Mouse (Mus musculus) forebrain, embryonic 13.5 days (tissue): Measurements from ENCODE around the gene Apol7a. TPM values are rescaled to one million over a fixed set of nuclear protein-coding genes. Genes with fewer than 3 reads are reported as not detected.

Experiments used
- ATAC-seq: fragments of 200-750 bp; cut with Nextera tagmentation; 2 replicates; pipeline ENCODE4 v1.8.0; 2017
- H3K27ac ChIP-seq: fragments of 300-500 bp; sonication (generic); 2 replicates; pipeline ENCODE4 v1.5.1; 2015; ENCODE audit warnings: inconsistent platforms, mild to moderate bottlenecking, moderate library complexity
- H3K27me3 ChIP-seq: fragments of 300-500 bp; sonication (generic); 2 replicates; pipeline ENCODE4 v1.6.1; 2015; ENCODE audit warnings: mild to moderate bottlenecking, inconsistent platforms
- H3K36me3 ChIP-seq: fragments of 300-500 bp; sonication (generic); 2 replicates; pipeline ENCODE4 v1.6.1; 2015; ENCODE audit warnings: mild to moderate bottlenecking, inconsistent platforms; ENCODE audit not compliant: poor library complexity, severe bottlenecking
- H3K4me1 ChIP-seq: fragments of 300-500 bp; sonication (generic); 2 replicates; pipeline ENCODE4 v1.6.1; 2015; ENCODE audit warnings: inconsistent platforms
- H3K4me2 ChIP-seq: fragments of 300-500 bp; sonication (generic); 2 replicates; pipeline ENCODE4 v1.6.1; 2015; ENCODE audit warnings: inconsistent platforms, mild to moderate bottlenecking, moderate library complexity
- H3K4me3 ChIP-seq: fragments of 300-500 bp; sonication (generic); 2 replicates; pipeline ENCODE4 v1.5.1; 2015; ENCODE audit warnings: mild to moderate bottlenecking, inconsistent platforms
- H3K9ac ChIP-seq: fragments of 300-500 bp; sonication (generic); 2 replicates; pipeline ENCODE4 v1.6.1; 2015; ENCODE audit warnings: mild to moderate bottlenecking, inconsistent platforms
- H3K9me3 ChIP-seq: fragments of 300-500 bp; sonication (generic); replicated peaks from 2 replicates; pipeline ENCODE4 v1.6.1; 2016; ENCODE audit warnings: inconsistent platforms
- WGBS: fragments of 180-500 bp; shearing (Covaris S2); methylation state at CpG from one replicate; pipeline ENCODE4 v1.1.7; 2015; 5-methylcytosine and 5-hydroxymethylcytosine counted together
- polyA plus RNA-seq: library from polyadenylated mRNA; unstranded; fragments of >200 nt; fragmentation: Nextera tagmentation; extraction: Ambion mirVana; gene quantifications from 2 replicates; pipeline ENCODE4 v1.2.1, GENCODE M21; 2015

Gene Apol7a
- polyA plus RNA-seq, 1 experiment from 2014 or later: not detected

GRCm38 (mm10) chr15:77368818-77369320, 30.0 kb downstream of the Apol7a start:
- H3K9ac ChIP-seq: no peak overlapping the region
- H3K4me3 ChIP-seq: no peak overlapping the region
- no peaks in the 10 kb centered on the region for H3K27me3 ChIP-seq
- no peaks in the 10 kb centered on the region for H3K9me3 ChIP-seq
- no peak overlapping the region; the same call in 1 of the 2 replicates for H3K4me2 ChIP-seq
- WGBS: 88% methylated on average over 12 of the region's 12 CpGs
- H3K4me1 ChIP-seq: peaks cover 31% of the 10 kb centered on the region
- H3K36me3 ChIP-seq: no peaks in the 10 kb centered on the region
- ATAC-seq: no peak
- H3K27ac ChIP-seq: no peak overlapping the region

- H3K4me2 ChIP-seq: peak overlapping the region; percentile 36
- 0 out of 2 replicates have a peak overlapping the region, but pooled peaks have one; percentile 32 for H3K9ac ChIP-seq
- H3K9me3 ChIP-seq: no peaks in the 10 kb centered on the region
- H3K4me3 ChIP-seq: no peak overlapping the region
- peak; percentile 79 for ATAC-seq
- no peaks in the 10 kb centered on the region for H3K27me3 ChIP-seq
- WGBS: under 1% methylated on average over 13 of the region's 13 CpGs
- peaks cover 39% of the 10 kb centered on the region for H3K4me1 ChIP-seq
- H3K36me3 ChIP-seq: no peaks in the 10 kb centered on the region
- peak overlapping the region; percentile 94 for H3K27ac ChIP-seq
Observed at GRCm38 (mm10) chr15:77368148-77368547, 30.8 kb downstream of the Apol7a start.

- no peaks in the 10 kb centered on the region for H3K27me3 ChIP-seq
- no peak overlapping the region; the same call in 1 of the 2 replicates for H3K4me2 ChIP-seq
- H3K36me3 ChIP-seq: no peaks in the 10 kb centered on the region
- no peak overlapping the region for H3K4me3 ChIP-seq
- H3K4me1 ChIP-seq: peaks cover 44% of the 10 kb centered on the region
- H3K9me3 ChIP-seq: no peaks in the 10 kb centered on the region
- H3K9ac ChIP-seq: no peak overlapping the region
- 39% methylated on average over 8 of the region's 8 CpGs for WGBS
- H3K27ac ChIP-seq: peak overlapping the region; percentile 94
- ATAC-seq: peak; percentile 23; the same call in 1 of the 2 replicates
Observed at GRCm38 (mm10) chr15:77367504-77367903, 31.4 kb downstream of the Apol7a start.

- peak overlapping the region; percentile 30 for H3K4me3 ChIP-seq
- H3K27me3 ChIP-seq: no peaks in the 10 kb centered on the region
- H3K9ac ChIP-seq: peak overlapping the region; percentile 62
- H3K9me3 ChIP-seq: no peaks in the 10 kb centered on the region
- H3K36me3 ChIP-seq: no peaks in the 10 kb centered on the region
- 2% methylated on average over 26 of the region's 26 CpGs for WGBS
- peak overlapping the region; percentile 66 for H3K4me2 ChIP-seq
- peak; percentile 69 for ATAC-seq
- H3K27ac ChIP-seq: peak overlapping the region; percentile 94
- H3K4me1 ChIP-seq: peaks cover 46% of the 10 kb centered on the region
Observed at GRCm38 (mm10) chr15:77366706-77367484, 32.0 kb downstream of the Apol7a start.

- Histone ChIP-seq H3K9ac (no peak overlapping the region), H3K4me2 (peak overlapping the region; percentile 66; the same call in 1 of the 2 replicates), H3K27me3 (no peaks in the 10 kb centered on the region), H3K36me3 (no peaks in the 10 kb centered on the region), H3K4me3 (no peak overlapping the region), H3K4me1 (peaks cover 46% of the 10 kb centered on the region), H3K27ac (peak overlapping the region; percentile 94), H3K9me3 (no peaks in the 10 kb centered on the region)
- WGBS: 65% methylated on average over 9 of the region's 9 CpGs
- no peak for ATAC-seq
Observed at GRCm38 (mm10) chr15:77365700-77366570, 33.0 kb downstream of the Apol7a start.

GRCm38 (mm10) chr15:77364026-77364425, 34.9 kb downstream of the Apol7a start:
- no peak for ATAC-seq
- no peaks in the 10 kb centered on the region for H3K27me3 ChIP-seq
- H3K9ac ChIP-seq: no peak overlapping the region
- no peaks in the 10 kb centered on the region for H3K36me3 ChIP-seq
- peak overlapping the region; percentile 72 for H3K27ac ChIP-seq
- WGBS: 73% methylated on average over 3 of the region's 3 CpGs
- no peak overlapping the region for H3K4me3 ChIP-seq
- peaks cover 50% of the 10 kb centered on the region for H3K4me1 ChIP-seq
- no peaks in the 10 kb centered on the region for H3K9me3 ChIP-seq
- H3K4me2 ChIP-seq: no peak overlapping the region

- Histone ChIP-seq H3K4me1 (peaks cover 49% of the 10 kb centered on the region), H3K4me2 (no peak overlapping the region)
Observed at GRCm38 (mm10) chr15:77363578-77363977, 35.3 kb downstream of the Apol7a start.

GRCm38 (mm10) chr15:77362952-77363351, 36.0 kb downstream of the Apol7a start:
- 29% methylated on average over 5 of the region's 5 CpGs for whole genome bisulfite sequencing
- Histone ChIP-seq H3K27ac (no peak overlapping the region), H3K4me3 (no peak overlapping the region), H3K27me3 (no peaks in the 10 kb centered on the region), H3K4me1 (peaks cover 49% of the 10 kb centered on the region), H3K36me3 (no peaks in the 10 kb centered on the region), H3K4me2 (no peak overlapping the region), H3K9ac (no peak overlapping the region), H3K9me3 (no peaks in the 10 kb centered on the region)
- no peak for ATAC-seq

More at GRCm38 (mm10) chr15:77363578-77363977, 35.3 kb downstream of the Apol7a start:
- peak overlapping the region; percentile 72 for H3K27ac ChIP-seq
- no peak overlapping the region for H3K9ac ChIP-seq
- no peaks in the 10 kb centered on the region for H3K36me3 ChIP-seq
- 24% methylated on average over 6 of the region's 6 CpGs for WGBS
- no peaks in the 10 kb centered on the region for H3K27me3 ChIP-seq
- ATAC-seq: no peak
- no peaks in the 10 kb centered on the region for H3K9me3 ChIP-seq
- no peak overlapping the region for H3K4me3 ChIP-seq

- H3K4me2 ChIP-seq: no peak overlapping the region
- H3K27ac ChIP-seq: no peak overlapping the region
- 95% methylated on average over 8 of the region's 8 CpGs for WGBS
- peaks cover 52% of the 10 kb centered on the region for H3K4me1 ChIP-seq
- no peaks in the 10 kb centered on the region for H3K27me3 ChIP-seq
- no peaks in the 10 kb centered on the region for H3K36me3 ChIP-seq
- H3K9me3 ChIP-seq: no peaks in the 10 kb centered on the region
- no peak overlapping the region for H3K4me3 ChIP-seq
- peak overlapping the region; percentile 65; the same call in 1 of the 2 replicates for H3K9ac ChIP-seq
- no peak for ATAC-seq
Observed at GRCm38 (mm10) chr15:77359905-77360304, 39.0 kb downstream of the Apol7a start.

- H3K4me2 ChIP-seq: peak overlapping the region; percentile 58; the same call in 1 of the 2 replicates
- no peak overlapping the region for H3K4me3 ChIP-seq
- H3K27me3 ChIP-seq: no peaks in the 10 kb centered on the region
- H3K27ac ChIP-seq: no peak overlapping the region
- ATAC-seq: no peak
- peaks cover 56% of the 10 kb centered on the region for H3K4me1 ChIP-seq
- 71% methylated on average over 9 of the region's 9 CpGs for WGBS
- peak overlapping the region; percentile 65 for H3K9ac ChIP-seq
- H3K36me3 ChIP-seq: no peaks in the 10 kb centered on the region
- no peaks in the 10 kb centered on the region for H3K9me3 ChIP-seq
Observed at GRCm38 (mm10) chr15:77359486-77359885, 39.4 kb downstream of the Apol7a start.

- peaks cover 55% of the 10 kb centered on the region for H3K4me1 ChIP-seq
- peak overlapping the region; percentile 37; the same call in 1 of the 2 replicates for H3K27ac ChIP-seq
- peak overlapping the region; percentile 65 for H3K9ac ChIP-seq
- WGBS: 10% methylated on average over 6 of the region's 6 CpGs
- H3K27me3 ChIP-seq: no peaks in the 10 kb centered on the region
- H3K36me3 ChIP-seq: no peaks in the 10 kb centered on the region
- peak overlapping the region; percentile 58 for H3K4me2 ChIP-seq
- peak overlapping the region; percentile 30 for H3K4me3 ChIP-seq
- ATAC-seq: peak; percentile 39
- no peaks in the 10 kb centered on the region for H3K9me3 ChIP-seq
Observed at GRCm38 (mm10) chr15:77359084-77359483, 39.8 kb downstream of the Apol7a start.
